Mouse (Mus musculus) urinary bladder, postnatal 0 days (tissue): ENCODE results near the gene Stk33. TPM values are rescaled to one million over a fixed set of nuclear protein-coding genes. Genes with fewer than 3 reads are reported as not detected.

Experiments
- polyA plus RNA-seq: library from polyadenylated mRNA; unstranded; fragments of >200 nt; fragmentation: Nextera tagmentation; extraction: Ambion mirVana; gene quantifications from 2 replicates; pipeline ENCODE4 v1.2.1, GENCODE M21; 2015

Stk33 gene
- polyA plus RNA-seq: 0.17 and 0.22 TPM in 2 replicates

DNA sequence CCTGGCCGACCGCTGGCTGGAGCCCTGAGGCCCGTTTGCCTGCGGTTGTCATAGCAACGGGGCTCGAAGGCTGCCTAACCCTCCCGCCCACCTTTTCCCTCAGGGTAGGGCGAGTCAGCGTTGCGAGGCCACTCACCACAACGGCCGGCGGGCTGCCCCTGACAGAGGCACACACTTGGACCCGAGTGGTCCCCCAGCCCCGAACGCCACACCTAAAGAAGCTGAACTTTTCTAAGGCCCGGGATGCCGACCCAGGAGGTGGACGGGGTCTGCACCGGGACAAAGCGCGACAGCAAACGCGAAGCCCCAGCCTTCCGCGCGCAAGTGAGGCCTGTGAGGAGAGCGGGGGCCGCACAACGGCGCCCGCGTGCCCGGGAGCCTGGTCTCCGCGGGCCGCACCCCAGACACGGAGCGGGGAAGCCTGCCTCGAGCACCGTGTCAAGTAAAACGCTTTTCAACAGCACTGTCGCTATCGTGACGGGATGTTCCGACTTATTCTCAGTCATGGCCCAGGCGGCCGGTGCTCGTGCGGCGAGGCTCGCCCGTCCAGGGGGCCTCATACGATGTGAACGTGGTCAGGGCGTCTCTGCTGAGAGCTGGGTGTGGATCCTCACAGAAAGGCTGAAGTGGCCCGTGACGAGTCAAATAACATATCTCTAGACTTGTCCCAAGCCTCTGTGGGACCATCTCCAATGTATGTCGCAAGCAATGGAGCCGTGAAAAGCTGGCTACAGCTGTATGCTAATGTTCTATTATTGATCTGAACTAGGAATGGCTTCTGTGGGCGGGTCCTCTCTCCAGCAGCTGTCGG lies at the start of gene Stk33:
Gene Stk33, minus strand, starts transcription at position 301 of the 811 bp plus-strand sequence.

Other genes starting within 250 kb of the Stk33 start
- 0.01 and 0.10 TPM in 2 replicates for gene Trim66, start 69.1 kb upstream of the Stk33 start, polyA plus RNA-seq
- 110 and 116 TPM in 2 replicates for gene Rpl27a, start 80.1 kb upstream of the Stk33 start, polyA plus RNA-seq